Mouse (Mus musculus) intestine, embryonic 15.5 days (tissue): Measurements from ENCODE around the gene Slc5a12. TPM values are rescaled to one million over a fixed set of nuclear protein-coding genes. Genes with fewer than 3 reads are reported as not detected.

ENCODE experiments used
- ATAC-seq: fragments of 200-750 bp; cut with Nextera tagmentation; 2 replicates; pipeline ENCODE4 v1.8.0; 2017; ENCODE audit warnings: moderate TSS enrichment, moderate library complexity
- H3K27ac ChIP-seq: fragments of 300-500 bp; sonication (generic); 2 replicates; pipeline ENCODE4 v1.5.1; 2015; ENCODE audit warnings: mild to moderate bottlenecking, inconsistent platforms
- H3K27me3 ChIP-seq: fragments of 300-500 bp; sonication (generic); replicated peaks from 2 replicates; pipeline ENCODE4 v1.6.1; 2015; ENCODE audit warnings: inconsistent platforms
- H3K36me3 ChIP-seq: fragments of 300-500 bp; sonication (generic); 2 replicates; pipeline ENCODE4 v1.6.1; 2015; ENCODE audit warnings: inconsistent platforms
- H3K4me1 ChIP-seq: fragments of 300-500 bp; sonication (generic); replicated peaks from 2 replicates; pipeline ENCODE4 v1.6.1; 2015; ENCODE audit warnings: inconsistent platforms
- H3K4me2 ChIP-seq: fragments of 300-500 bp; sonication (generic); replicated peaks from 2 replicates; pipeline ENCODE4 v1.6.1; 2015; ENCODE audit warnings: mild to moderate bottlenecking, inconsistent platforms
- H3K4me3 ChIP-seq: fragments of 300-500 bp; sonication (generic); replicated peaks from 2 replicates; pipeline ENCODE4 v1.5.1; 2015; ENCODE audit warnings: inconsistent platforms
- H3K9ac ChIP-seq: fragments of 300-500 bp; sonication (generic); 2 replicates; pipeline ENCODE4 v1.6.1; 2015; ENCODE audit warnings: inconsistent platforms
- H3K9me3 ChIP-seq: fragments of 300-500 bp; sonication (generic); 2 replicates; pipeline ENCODE4 v1.6.1; 2016; ENCODE audit warnings: inconsistent platforms
- WGBS: fragments of 180-500 bp; shearing (Covaris S2); methylation state at CpG from one replicate; pipeline ENCODE4 v1.1.7; 2015; 5-methylcytosine and 5-hydroxymethylcytosine counted together
- polyA plus RNA-seq: library from polyadenylated mRNA; unstranded; fragments of >200 nt; fragmentation: Nextera tagmentation; extraction: Ambion mirVana; gene quantifications from 2 replicates; pipeline ENCODE4 v1.2.1, GENCODE M21; 2015

Gene Slc5a12
- 0.09 and 0.13 TPM in 2 replicates for polyA plus RNA-seq

GRCm38 (mm10) chr2:110596932-110597331, at the start of gene Slc5a12:
Gene Slc5a12, plus strand, starts transcription at chr2:110597298.
- H3K9ac ChIP-seq, result no peak within 1 kb of the TSS
- H3K36me3 ChIP-seq, result no peaks in the 10 kb centered on the region
- H3K4me3 ChIP-seq, result no peak within 1 kb of the TSS
- no peaks in the 10 kb centered on the region for H3K4me1 ChIP-seq
- H3K27me3 ChIP-seq, result no peaks in the 10 kb centered on the region
- ATAC-seq, result peak; percentile 95
- 43% methylated on average over 2 of the region's 2 CpGs for WGBS
- H3K4me2 ChIP-seq, result no peak within 1 kb of the TSS
- no peak within 1 kb of the TSS for H3K27ac ChIP-seq
- H3K9me3 ChIP-seq, result no peaks in the 10 kb centered on the region

DNA sequence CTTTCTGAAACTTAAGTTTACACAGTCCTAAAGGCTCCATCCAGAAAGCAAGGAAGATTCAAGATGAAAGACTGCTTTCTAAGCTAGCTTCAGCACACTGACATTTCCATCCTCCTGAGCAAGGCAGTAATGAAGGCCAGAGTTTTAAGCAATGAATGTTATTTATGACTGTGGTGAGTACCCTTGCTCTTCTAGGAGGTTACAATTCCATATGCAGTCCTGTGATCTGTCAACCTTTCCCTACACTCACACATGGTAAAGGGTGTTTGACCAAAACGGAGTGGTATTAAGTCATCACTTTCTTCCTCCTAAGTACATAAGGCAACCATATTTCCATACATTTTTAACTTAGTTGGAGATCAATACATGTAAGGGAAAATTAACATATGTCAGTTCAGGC, 41.0 kb upstream of the Slc5a12 start:
- no peak for ATAC-seq
- 70% methylated on average over 1 of the region's 1 CpGs for WGBS
- Histone ChIP-seq H3K9ac (no peak overlapping the region), H3K4me2 (no peak overlapping the region), H3K27ac (no peak overlapping the region), H3K9me3 (no peaks in the 10 kb centered on the region), H3K4me1 (no peaks in the 10 kb centered on the region), H3K36me3 (no peaks in the 10 kb centered on the region), H3K27me3 (no peaks in the 10 kb centered on the region), H3K4me3 (no peak overlapping the region)

DNA sequence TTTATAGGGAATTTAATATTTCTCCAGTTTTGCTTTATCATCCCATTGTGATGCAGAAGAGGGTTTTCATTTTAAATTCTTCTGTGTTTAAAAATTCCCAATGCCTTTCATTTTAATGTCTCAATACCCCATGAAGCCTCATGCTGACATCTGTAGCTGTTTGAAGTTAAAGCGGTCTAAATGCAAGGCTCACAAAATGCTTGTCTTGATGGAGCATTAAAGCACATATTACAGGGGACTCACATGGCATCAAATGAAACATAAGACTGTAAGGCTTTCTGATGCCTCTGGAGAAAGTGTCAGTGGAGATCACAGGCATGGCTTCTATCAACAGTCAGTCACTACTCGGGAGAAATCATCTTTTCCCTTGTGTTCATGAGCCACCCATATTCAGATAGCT, 34.5 kb upstream of the Slc5a12 start:
- Histone ChIP-seq H3K9me3 (no peaks in the 10 kb centered on the region), H3K4me1 (no peaks in the 10 kb centered on the region), H3K4me3 (no peak overlapping the region), H3K27me3 (no peaks in the 10 kb centered on the region), H3K4me2 (no peak overlapping the region), H3K36me3 (no peaks in the 10 kb centered on the region), H3K27ac (no peak overlapping the region), H3K9ac (no peak overlapping the region)
- ATAC-seq, result no peak
- WGBS, result 78% methylated on average over 2 of the region's 2 CpGs

DNA sequence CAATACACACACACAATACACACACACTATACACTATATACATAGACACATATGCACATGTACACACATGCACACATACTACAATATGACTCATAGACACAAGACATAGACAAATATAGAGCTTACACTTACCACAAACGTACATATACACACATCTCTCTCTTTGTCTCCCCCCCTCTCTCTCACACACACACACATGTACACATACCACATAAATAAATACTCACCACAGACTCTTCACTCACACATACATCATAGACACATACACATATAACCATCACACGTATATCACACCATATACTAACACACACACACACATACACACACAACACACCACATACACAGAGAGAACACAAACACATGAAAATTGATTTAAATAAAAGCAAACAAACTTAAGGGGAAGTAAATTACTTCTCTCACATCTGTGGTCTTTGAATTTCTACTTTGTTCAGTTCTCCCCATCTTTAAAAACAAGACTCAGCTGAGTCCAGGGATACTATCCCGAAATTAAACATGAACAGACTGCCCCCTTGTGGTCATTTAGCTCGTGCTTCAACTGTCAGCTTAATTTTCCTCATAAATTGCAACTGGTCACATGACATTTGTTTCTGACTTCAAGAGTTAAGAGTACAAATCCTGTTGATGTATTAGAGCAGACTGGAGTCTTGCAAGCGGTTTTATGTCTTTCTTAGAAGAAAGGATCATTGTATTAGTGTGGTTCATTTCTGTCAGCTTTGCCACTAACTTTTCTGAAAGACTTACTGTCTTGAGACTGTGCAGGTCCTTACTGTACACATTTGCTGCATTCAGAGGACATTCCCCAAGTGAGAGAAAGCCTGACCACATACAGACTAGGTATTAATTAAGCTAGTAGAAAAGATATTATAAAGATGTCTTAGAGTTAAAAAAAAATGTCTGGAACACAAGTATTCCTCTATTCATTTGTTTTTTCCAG, 32.1 kb upstream of the Slc5a12 start:
- no peaks in the 10 kb centered on the region for H3K4me1 ChIP-seq
- ATAC-seq, result peak; percentile 74

DNA sequence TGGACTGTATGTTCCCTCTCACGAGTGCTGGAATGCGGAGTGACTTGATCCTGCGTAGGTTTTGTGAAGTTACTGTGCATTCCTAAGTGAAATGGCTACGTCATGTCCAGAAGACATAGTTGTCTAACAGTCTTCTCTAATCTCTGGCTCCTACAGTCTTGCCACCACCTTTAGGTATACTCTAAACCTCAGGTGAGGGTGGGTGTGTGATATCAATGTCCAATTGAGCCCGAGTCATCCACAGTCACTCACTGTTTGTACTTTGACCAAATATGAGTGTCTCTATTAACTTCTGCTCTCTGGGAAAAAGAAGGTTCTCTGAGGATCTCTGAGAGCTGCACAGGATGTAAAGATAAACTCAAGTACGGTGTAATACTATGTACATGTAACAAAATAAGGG, 10.4 kb upstream of the Slc5a12 start:
- H3K4me3 ChIP-seq, result no peak overlapping the region

More for the DNA sequence above, 32.1 kb upstream of the Slc5a12 start:
- Histone ChIP-seq H3K27me3 (no peaks in the 10 kb centered on the region), H3K4me2 (no peak overlapping the region), H3K27ac (no peak overlapping the region), H3K36me3 (no peaks in the 10 kb centered on the region), H3K9ac (no peak overlapping the region), H3K9me3 (no peaks in the 10 kb centered on the region), H3K4me3 (no peak overlapping the region)
- 35% methylated on average over 5 of the region's 5 CpGs for WGBS

DNA sequence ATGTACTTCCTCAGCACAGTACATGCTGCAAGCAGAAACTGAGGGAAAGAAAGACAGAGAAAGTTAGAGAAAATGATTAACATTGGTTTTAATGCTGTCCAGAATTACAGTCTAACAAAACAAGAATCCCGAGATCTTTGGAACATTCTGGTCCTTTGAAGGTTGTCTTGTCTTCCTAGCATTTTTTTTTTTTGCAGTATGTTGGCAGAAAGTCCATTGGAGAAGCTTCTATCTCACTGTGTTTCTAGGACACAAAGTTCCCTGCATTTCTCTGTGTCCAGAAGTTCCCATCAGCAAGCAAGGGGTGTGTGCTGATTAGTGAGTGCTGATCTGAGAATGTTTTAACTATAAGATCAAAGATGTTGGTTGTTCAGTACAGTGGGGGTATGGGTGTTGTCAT, 7.1 kb upstream of the Slc5a12 start:
- ATAC-seq, result no peak

More for the DNA sequence above, 10.4 kb upstream of the Slc5a12 start:
- no peaks in the 10 kb centered on the region for H3K36me3 ChIP-seq
- no peak for ATAC-seq
- H3K4me2 ChIP-seq, result no peak overlapping the region
- no peaks in the 10 kb centered on the region for H3K4me1 ChIP-seq
- no peak overlapping the region for H3K27ac ChIP-seq
- no peaks in the 10 kb centered on the region for H3K9me3 ChIP-seq
- WGBS, result 77% methylated on average over 6 of the region's 6 CpGs
- H3K27me3 ChIP-seq, result no peaks in the 10 kb centered on the region
- no peak overlapping the region for H3K9ac ChIP-seq

DNA sequence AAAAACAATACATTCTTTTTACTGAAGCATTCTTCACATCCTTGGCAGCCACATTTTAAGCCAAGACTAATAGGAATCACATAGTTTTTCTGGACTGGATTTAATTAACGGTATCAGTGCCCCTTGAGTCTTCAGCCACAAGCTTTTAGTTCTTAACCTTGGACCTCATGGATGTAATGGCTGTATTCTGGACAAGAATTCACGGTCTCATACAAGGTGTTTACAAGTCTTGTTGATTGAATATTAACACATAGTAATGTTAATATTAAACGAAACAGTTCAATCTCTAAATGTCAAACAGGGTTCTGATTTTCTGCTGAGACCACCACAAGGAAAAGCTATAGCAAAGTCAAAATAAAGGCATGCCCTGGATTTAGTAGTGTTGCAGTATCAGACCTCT, 4.8 kb upstream of the Slc5a12 start:
- no peak for ATAC-seq
- Histone ChIP-seq H3K4me3 (no peak overlapping the region), H3K27me3 (no peaks in the 10 kb centered on the region), H3K4me1 (no peaks in the 10 kb centered on the region), H3K4me2 (no peak overlapping the region), H3K36me3 (no peaks in the 10 kb centered on the region), H3K9me3 (no peaks in the 10 kb centered on the region), H3K9ac (no peak overlapping the region), H3K27ac (no peak overlapping the region)
- 78% methylated on average over 3 of the region's 3 CpGs for WGBS

More for the DNA sequence above, 7.1 kb upstream of the Slc5a12 start:
- Histone ChIP-seq H3K4me3 (no peak overlapping the region), H3K4me1 (no peaks in the 10 kb centered on the region), H3K27ac (no peak overlapping the region), H3K9ac (no peak overlapping the region), H3K4me2 (no peak overlapping the region), H3K36me3 (no peaks in the 10 kb centered on the region), H3K27me3 (no peaks in the 10 kb centered on the region), H3K9me3 (no peaks in the 10 kb centered on the region)
- WGBS, result 86% methylated on average over 1 of the region's 1 CpGs

DNA sequence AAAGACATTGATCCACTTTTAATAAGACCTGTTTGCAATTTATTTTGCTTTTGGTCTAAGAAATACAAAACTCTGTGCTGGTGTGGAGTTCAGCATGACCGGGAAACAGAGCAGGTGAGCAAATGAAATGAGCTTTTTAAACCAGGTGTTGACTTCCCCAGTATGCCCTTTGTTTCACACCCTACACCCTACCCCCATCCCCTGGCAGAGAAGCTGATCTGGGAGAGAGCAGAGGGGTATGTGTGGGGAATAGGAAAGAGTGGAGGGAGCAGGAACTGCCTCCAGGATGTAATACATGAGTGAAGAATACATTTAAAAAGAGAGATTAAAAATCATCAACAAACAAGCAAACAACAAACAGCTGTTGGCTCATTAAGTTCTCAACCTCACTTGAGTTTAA, 47.3 kb downstream of the Slc5a12 start:
- Histone ChIP-seq H3K9me3 (no peaks in the 10 kb centered on the region), H3K4me3 (no peak overlapping the region), H3K36me3 (no peaks in the 10 kb centered on the region), H3K27ac (no peak overlapping the region), H3K27me3 (no peaks in the 10 kb centered on the region), H3K4me1 (no peaks in the 10 kb centered on the region), H3K9ac (no peak overlapping the region), H3K4me2 (no peak overlapping the region)
- no peak for ATAC-seq
- 68% methylated on average over 1 of the region's 1 CpGs for WGBS

DNA sequence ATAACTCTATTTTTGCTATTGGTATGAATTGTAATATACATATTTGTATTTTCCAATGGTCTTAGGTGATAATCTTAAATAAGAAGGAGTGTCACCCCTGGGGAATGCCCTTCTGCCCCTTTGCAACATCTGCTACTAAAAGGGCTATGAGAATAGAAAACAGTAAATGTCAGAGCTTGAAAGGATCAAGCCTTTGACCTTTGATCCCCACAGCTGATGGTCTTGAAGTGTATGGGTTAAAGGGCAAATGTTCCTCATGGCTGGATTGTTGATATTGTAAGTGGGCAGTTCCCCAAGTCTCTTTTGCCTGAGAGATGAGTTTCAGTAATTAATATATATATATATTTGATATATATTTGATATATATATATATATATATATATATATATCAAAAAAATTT, 47.7 kb downstream of the Slc5a12 start:
- Histone ChIP-seq H3K27me3 (no peaks in the 10 kb centered on the region), H3K27ac (no peak overlapping the region), H3K9ac (no peak overlapping the region), H3K36me3 (no peaks in the 10 kb centered on the region), H3K4me1 (no peaks in the 10 kb centered on the region), H3K9me3 (no peaks in the 10 kb centered on the region), H3K4me3 (no peak overlapping the region), H3K4me2 (no peak overlapping the region)
- no peak for ATAC-seq

DNA sequence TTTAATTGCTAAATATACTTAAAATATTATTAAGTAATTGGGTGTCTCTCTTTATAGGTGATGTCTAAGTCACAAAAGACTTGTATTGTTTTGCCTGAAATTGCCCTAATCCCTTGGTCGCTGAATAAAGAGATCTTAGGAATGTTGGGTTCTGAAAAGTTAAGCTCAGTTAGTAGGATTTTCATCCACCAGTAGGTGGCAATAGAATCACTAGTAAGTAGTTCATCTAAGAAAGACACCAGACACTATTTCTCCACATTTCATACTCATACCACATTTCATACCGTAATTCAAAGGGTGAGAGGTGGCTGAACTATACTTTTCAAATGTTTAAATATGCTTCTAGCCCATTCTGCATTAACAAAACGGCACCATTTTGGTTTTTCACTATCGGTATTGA, 66.2 kb downstream of the Slc5a12 start:
- H3K9me3 ChIP-seq, result no peaks in the 10 kb centered on the region
- no peak overlapping the region for H3K9ac ChIP-seq
- no peak overlapping the region for H3K4me3 ChIP-seq
- no peak overlapping the region for H3K27ac ChIP-seq
- no peak for ATAC-seq
- H3K4me2 ChIP-seq, result no peak overlapping the region
- 43% methylated on average over 4 of the region's 4 CpGs for WGBS
- H3K27me3 ChIP-seq, result no peaks in the 10 kb centered on the region
- no peaks in the 10 kb centered on the region for H3K4me1 ChIP-seq
- no peaks in the 10 kb centered on the region for H3K36me3 ChIP-seq

DNA sequence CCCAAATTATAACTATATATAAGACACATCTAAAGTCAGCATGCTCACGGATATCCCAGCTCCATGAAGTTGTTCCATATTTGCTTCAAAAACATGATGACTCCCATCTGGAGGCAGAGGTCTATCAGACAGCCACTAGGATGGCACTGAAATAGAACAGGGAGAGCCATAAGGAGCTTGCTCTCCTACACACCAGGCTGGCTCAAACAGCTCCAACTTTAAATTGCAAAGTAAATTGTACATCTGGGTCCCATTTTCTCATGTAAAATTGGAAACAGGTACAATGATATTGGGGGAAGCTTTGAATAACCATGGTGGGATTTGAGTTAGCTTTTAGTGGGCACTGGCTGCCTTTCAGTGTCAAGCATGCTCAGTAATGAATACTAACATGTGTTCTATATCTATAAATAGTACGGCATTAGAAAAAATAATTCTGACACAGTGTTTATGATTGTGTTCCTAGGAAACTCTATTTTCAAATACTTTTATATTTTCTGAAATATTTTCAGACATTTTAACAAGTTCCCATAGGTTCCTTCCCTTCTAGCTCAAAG, 74.0 kb downstream of the Slc5a12 start:
- H3K4me3 ChIP-seq, result no peak overlapping the region
- H3K36me3 ChIP-seq, result no peaks in the 10 kb centered on the region
- no peak for ATAC-seq
- no peaks in the 10 kb centered on the region for H3K4me1 ChIP-seq
- no peak overlapping the region for H3K9ac ChIP-seq
- H3K9me3 ChIP-seq, result no peaks in the 10 kb centered on the region
- no peak overlapping the region for H3K27ac ChIP-seq
- no peak overlapping the region for H3K4me2 ChIP-seq
- WGBS, result 81% methylated on average over 2 of the region's 2 CpGs
- no peaks in the 10 kb centered on the region for H3K27me3 ChIP-seq
